Comparison of ENCODE assay signal across 27 mouse cellular contexts in genomic region chr5:119793972-119794371, GRCm38 (mm10). TPM values are rescaled to one million over a fixed set of nuclear protein-coding genes. Genes with fewer than 3 reads are reported as not detected.
"Had no signal": no experiment of that assay in that cellular context is flagged by ENCODE, and none has a peak within 500 bp of the region (broad histone marks: within the 10 kb centered on the region; RNA-seq: fewer than 3 reads in every experiment).

No protein-coding gene starts in this region.

- H3K4me2 ChIP-seq: liver, embryonic 13.5 days; midbrain, embryonic 13.5 days; neural tube, embryonic 13.5 days; stomach, embryonic 15.5 days had no signal

- H3K36me3 ChIP-seq: liver, embryonic 13.5 days; midbrain, embryonic 10.5 days; midbrain, embryonic 13.5 days; neural tube, embryonic 13.5 days; stomach, embryonic 15.5 days had no signal

- H3K27ac ChIP-seq: kidney, postnatal 0 days; layer of hippocampus, adult 2 months; liver, embryonic 13.5 days; midbrain, embryonic 10.5 days; midbrain, embryonic 13.5 days; neural tube, embryonic 13.5 days; stomach, embryonic 15.5 days had no signal

- H3K9ac ChIP-seq: liver, embryonic 13.5 days; midbrain, embryonic 13.5 days; neural tube, embryonic 13.5 days; stomach, embryonic 15.5 days had no signal

- ATAC-seq: lung, postnatal 0 days; midbrain, embryonic 13.5 days; midbrain, embryonic 16.5 days had no signal

- DNase-seq: kidney, postnatal 25 days; layer of hippocampus, adult 9-11 months; liver, embryonic 13.5 days; lung, adult 2 months; lung, postnatal 36 days; retina, postnatal 1 day; right cerebral cortex, postnatal 25 days; spleen, adult 18-20 months; thymus, postnatal 25 days had no signal

- H3K4me1 ChIP-seq: liver, embryonic 13.5 days; megakaryocyte, embryonic 14.5 days; midbrain, embryonic 13.5 days; neural tube, embryonic 13.5 days; stomach, embryonic 15.5 days had no signal

- H3K4me3 ChIP-seq: layer of hippocampus, adult 2 months; liver, embryonic 13.5 days; megakaryocyte, embryonic 14.5 days; midbrain, embryonic 10.5 days; midbrain, embryonic 13.5 days; myocyte; neural tube, embryonic 13.5 days; stomach, embryonic 15.5 days had no signal

- H3K9me3 ChIP-seq: liver, embryonic 13.5 days; midbrain, embryonic 10.5 days; neural tube, embryonic 13.5 days; stomach, embryonic 15.5 days had no signal

RNA-seq across cellular contexts. Expression of gene Tbx5, which starts 38.5 kb away (rescaled TPM):
- total RNA-seq: layer of hippocampus, adult 2 months; layer of hippocampus, postnatal 25 days; left cerebral cortex, adult 18-20 months; left cerebral cortex, postnatal 25 days; liver, adult 2 months; monocyte, adult 5-6 weeks; neutrophil, adult 5-6 weeks had no signal
- polyA plus RNA-seq: kidney, postnatal 0 days; large intestine, adult 2 months; liver, adult 2 months; liver, embryonic 16.5 days; midbrain, embryonic 13.5 days; midbrain, embryonic 16.5 days; myocyte had no signal
